Mouse (Mus musculus): ENCODE results near the gene Adamts2.

DNA sequence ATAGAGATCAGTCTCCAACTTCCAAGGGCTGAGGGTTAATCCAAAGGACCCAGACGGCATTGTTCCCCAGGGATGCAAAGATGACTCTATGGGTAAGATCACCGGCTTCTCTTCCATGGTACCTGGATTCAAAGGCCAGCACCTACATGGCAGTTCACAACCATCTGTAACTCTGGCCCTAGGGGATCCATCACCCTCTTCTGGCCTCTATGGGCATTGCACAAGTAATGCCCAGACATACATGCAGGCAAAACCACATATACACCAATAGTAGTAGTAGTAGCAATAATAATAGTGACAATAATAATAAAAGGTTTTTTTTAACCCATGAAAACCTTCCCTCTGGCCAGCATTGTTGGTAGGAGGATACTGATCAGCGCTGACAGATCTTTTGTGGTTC, 86.7 kb downstream of the Adamts2 start:
- TF ChIP-seq CTCF (IDR thresholded peaks at IDR 0.05; ENCODE audit: borderline replicate concordance, extremely low read depth, insufficient read depth, insufficient read length) (no peak), POLR2A (IDR thresholded peaks at IDR 0.05; ENCODE audit: borderline replicate concordance, extremely low read depth, insufficient read depth, insufficient read length, poor library complexity, severe bottlenecking) (no peak)

Data from brain, embryonic 14.5 days (tissue).